Mouse (Mus musculus): ENCODE measurements around the gene Cep112.

GRCm38 (mm10) chr11:108880546-108880945 lies 455.6 kb downstream of the Cep112 start:
- TF ChIP-seq POLR2A (IDR thresholded peaks at IDR 0.05; ENCODE audit: control insufficient read depth, extremely low read depth, insufficient read depth, low read length, poor library complexity) (no peak), CTCF (IDR thresholded peaks at IDR 0.05; ENCODE audit: borderline replicate concordance, control insufficient read depth, extremely low read depth, insufficient read depth, low read length, poor library complexity) (no peak)
